Mouse (Mus musculus) telencephalon, adult 2 months (tissue): ENCODE measurements at regions not wholly inside any gene's neighbourhood (a gene's known extent, or its start where the extent isn't known, plus 50 kb on each side); places are given as distances from the start of the nearest gene placed in this dataset.

Experiments used
- DNase-seq: peaks from one replicate; pipeline ENCODE4 v3.0.0-alpha.2; 2011; ENCODE audit warnings: low read depth, low spot score

DNA sequence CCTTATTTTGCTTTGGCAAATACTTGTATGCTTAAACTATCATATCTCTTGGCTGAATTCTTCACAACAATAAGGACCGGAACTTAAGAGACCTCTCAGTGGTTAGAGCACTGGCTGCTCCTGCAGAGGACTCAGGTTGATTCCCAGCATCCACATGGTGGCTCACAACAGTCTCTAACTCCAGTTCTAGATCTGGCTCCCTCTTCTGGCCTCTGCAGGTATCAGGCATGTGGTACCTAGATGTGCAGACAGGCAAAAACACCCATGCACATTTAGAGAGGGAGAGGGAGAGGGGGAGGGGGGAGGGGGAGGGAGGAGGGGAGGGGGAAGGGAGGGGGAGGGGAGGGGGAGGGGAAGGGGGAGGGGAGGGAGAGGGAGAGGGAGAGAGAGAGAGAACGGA, 80.0 kb upstream of the Sfswap start:
- no peak for DNase-seq

- no peak for DNase-seq
These were observed 71.1 kb upstream of the Sfswap start for GRCm38 (mm10) chr5:129429897-129430296.

DNA sequence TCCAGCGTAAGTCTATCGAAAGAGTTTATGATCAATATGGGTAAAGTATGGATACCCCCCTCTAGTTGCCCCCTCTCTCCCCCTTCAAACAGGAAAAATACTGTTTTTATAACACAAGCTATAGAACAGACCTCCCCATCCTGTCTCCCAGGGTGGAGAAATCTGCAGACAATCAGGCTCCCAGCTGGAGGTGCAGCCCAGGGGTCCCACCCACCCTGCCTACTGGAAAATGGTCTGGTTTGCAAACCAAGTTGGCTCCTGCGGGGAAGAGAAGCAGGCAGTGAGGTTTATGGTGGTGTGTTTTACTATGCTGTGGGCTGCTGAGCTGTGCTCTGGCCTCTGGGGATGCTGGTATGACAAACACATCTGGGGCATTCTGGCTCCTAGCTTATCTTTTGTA, 70.7 kb upstream of the Sfswap start:
- DNase-seq = no peak

- DNase-seq = no peak
These were observed 51.0 kb upstream of the Sfswap start for GRCm38 (mm10) chr5:129449931-129450573.
